Mouse (Mus musculus): ENCODE data around the gene Frmd7.

Gene Frmd7

GRCm38 (mm10) chrX:50942610-50943009 is at the start of gene Frmd7:
Frmd7 (minus strand) TSS chrX:50942710.
- DNase-seq (ENCODE audit: low read depth, low spot score): peak; percentile 7

GRCm38 (mm10) chrX:50991324-50991723 is 48.8 kb upstream of the Frmd7 start:
- no peak for DNase-seq (ENCODE audit: low read depth, low spot score)

DNA sequence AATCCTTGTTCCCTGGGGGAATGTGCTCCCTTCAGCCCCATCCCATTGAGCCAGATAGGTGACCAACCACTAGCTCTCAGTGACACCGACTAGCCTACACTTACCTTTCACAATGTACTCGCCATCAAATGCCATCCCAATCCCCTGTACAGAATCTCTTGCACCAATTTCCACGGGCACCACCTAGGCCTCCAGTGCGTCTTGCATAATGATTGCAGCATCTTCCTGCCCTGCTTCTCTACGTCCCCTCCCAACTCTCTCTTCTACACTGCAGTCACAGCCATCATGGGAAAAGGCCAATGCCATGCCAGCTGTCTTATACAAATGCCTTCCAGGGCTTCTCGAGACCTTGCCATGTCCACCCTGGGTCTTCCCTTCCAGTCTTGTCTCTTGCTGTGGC is 47.4 kb upstream of the Frmd7 start:
- DNase-seq (ENCODE audit: low read depth, low spot score): no peak

DNA sequence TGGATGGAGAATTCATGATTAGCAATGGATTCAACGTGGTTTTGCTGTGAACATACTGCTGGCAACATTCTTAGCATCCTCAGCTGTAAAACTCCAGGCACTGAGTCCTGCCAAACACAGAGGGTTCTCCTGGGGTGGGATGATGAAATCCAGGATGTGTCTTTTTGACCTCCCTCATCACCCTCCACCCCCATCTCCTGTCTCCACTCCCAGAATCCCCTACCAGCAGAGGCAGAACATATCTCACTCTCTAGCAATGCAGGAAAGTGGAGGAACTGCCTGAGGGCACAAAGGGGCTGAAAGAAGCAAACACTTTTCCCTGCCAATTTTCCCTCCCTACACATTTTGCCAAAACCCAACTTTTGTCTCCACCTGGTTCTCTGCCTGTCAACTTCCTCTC is 46.1 kb upstream of the Frmd7 start:
- no peak for DNase-seq (ENCODE audit: low read depth, low spot score)

DNA sequence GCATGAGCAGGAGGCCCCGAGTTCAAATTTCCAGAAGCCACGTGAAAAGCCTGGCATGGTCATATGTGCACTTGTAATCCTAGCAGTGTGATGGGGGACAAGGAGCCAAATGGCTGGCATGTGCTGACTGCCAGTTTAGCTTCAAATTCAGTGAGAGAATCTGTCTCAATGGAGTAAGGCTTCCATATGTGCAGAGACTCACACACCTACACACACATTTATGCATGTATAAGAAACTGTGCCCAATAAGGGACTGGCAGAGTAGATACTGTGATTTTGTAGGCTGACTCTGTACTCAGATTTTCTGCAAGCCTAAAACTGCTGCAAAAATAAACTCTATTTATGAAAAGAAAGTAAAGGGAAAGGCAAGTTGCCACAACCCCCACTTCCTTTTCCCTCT is 35.9 kb upstream of the Frmd7 start:
- peak; percentile 55 for DNase-seq (ENCODE audit: low read depth, low spot score)

- peak; percentile 4 for DNase-seq (ENCODE audit: low read depth, low spot score)
Measured at GRCm38 (mm10) chrX:50972145-50972544, 29.6 kb upstream of the Frmd7 start.

DNA sequence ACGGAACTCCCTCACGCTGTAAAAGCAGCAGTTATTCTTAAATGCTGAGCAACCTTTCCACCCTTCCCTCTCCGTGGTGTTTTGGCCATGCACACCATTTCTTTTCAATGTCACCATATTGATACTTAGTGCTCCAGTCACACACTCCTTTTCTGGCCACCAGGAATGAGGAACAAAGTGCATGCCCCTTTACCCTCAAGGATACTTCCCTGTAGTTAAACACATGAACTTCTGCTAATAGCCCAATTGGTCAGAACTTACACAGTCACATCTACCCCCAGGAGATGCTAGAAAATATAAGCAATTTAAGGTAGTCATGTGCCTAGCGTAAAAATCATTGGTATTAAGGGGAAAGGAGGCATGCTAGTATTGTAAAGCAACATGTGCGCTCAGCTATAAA is 27.4 kb upstream of the Frmd7 start:
- DNase-seq (ENCODE audit: low read depth, low spot score): no peak

DNA sequence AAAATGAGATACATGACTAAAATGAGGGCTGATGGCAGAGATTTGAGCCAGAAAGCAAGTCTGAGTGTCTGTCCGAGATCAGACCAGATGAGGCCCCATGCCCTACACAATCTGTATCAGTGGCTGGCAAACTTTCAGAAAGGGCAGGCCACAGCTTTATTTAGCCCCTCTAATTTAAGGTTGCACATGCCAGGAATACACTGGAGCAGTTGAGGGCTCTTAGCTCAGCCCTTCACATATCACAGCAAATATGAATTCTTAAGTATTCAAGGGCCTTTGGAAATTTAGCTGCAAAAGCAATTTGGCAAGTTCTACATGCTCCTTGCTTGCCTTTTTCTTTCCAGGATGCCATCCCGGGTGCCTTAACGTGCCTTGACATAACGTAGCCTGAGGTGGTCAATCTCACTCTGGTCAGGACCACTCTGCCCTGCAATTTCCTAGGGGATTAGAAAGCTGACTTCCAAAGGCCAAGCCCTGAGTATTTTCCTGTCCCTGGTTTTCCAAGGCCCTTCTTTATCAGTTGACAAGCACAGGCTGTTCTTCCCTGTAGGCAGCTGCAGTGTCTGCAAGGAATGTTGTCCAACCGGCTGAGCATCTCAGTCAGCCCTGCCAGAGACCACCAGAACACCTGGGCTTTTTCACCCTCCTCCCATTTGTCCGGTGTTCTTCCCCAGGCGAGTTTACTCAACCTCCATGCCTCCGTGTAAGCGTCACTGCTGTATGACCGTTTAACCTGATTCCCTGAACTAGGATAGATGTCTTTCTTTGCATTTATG is 25.8 kb upstream of the Frmd7 start:
- DNase-seq (ENCODE audit: low read depth, low spot score): peak; percentile 2

DNA sequence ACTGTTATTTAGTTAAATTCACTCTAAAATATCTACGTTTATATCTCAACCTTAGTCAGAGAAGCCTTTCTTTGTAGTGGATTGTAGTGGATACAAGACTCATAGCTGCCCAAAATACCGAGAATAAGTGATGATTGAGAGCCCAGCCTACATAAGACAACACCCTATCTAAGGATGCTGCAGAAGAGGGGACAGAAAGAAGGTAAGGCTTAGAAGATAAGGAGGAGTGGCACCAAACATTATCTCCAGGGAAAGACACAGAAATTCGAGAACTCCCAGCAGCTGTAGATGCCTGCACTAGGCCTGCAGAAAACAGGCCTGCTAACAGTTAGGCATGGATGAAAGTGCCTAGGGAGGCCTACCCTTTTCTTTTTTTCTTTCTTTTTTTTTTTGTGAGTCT is 22.6 kb upstream of the Frmd7 start:
- DNase-seq (ENCODE audit: low read depth, low spot score): no peak

DNA sequence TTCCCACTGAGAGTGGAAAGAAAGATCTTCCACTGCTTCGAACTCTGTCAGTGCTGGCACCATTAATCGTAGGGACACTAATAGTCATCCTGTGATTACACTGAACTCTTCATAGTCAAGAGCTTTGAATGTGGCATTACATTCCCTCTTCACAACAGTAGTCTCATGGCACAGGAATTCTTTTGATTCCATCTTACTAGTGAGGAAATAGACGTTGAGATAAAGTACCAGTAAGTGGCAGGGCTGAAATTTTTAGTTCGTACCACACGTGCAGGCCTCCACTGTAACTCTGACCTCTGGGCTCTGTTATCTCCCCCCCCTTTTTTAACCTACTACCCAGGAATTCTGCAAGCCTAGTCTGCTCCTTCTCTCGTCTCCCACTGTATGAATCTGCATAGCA is 20.4 kb upstream of the Frmd7 start:
- no peak for DNase-seq (ENCODE audit: low read depth, low spot score)

DNA sequence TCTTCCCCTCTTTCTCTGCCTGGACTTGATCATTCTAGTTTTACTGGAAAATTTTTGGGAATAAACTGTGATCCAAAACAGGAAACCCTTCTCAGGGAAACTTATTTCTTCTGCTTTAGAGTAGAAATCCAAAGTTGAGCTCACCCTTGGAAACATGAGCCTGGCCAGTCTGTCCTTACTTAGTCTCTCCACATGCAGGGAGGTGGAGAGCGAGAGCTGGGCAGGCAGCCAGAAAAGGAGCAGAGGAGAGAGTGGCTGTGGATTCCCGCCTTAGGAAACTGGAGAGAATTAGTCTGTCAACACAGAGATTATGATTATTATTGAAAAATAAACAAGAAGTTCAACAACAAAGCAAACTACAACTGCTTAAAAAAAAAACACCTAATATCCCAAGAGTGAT is 6.1 kb upstream of the Frmd7 start:
- no peak for DNase-seq (ENCODE audit: low read depth, low spot score)

DNA sequence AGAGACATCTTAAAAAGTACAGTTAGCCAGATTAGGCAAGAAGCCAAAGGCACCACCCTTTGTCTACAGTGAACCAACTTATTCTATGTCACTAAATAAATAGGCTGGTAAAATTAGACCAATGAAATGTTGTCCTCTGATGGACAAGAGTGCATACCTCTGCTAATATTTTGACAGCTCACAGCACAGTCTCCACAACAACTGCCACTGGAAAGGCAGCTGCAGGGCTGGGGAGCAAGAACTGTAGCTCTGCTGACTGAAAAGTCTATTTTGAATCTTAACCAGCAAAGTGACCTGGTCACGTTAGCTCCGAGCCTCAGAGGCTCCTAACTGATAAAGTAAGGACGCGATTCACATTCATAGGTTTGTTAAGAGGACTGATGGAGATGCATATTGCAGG is 5.6 kb upstream of the Frmd7 start:
- no peak for DNase-seq (ENCODE audit: low read depth, low spot score)

DNA sequence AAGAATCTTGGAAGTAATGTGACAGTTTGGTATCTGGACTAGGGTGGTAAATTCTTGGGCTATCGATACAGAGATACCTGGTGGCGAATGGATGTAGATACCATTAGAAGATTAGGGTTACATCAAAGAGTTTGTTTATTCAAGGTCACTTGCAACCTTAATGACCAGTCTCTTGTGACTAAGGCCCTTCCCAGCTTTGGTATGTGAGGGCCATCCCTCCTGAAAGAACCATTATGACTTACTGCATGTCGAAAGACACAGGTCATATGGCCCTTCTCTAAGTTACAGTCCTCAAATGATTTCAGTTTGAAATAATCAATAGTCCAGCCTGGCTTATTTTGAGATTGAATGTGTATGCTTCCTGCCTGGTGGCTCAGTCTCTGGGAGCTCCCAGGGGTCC is 5.4 kb downstream of the Frmd7 start:
- no peak for DNase-seq (ENCODE audit: low read depth, low spot score)

- no peak for DNase-seq (ENCODE audit: low read depth, low spot score)
Measured at GRCm38 (mm10) chrX:50930309-50930708, 12.2 kb downstream of the Frmd7 start.

GRCm38 (mm10) chrX:50926893-50927545 is 15.5 kb downstream of the Frmd7 start:
- no peak for DNase-seq (ENCODE audit: low read depth, low spot score)

DNA sequence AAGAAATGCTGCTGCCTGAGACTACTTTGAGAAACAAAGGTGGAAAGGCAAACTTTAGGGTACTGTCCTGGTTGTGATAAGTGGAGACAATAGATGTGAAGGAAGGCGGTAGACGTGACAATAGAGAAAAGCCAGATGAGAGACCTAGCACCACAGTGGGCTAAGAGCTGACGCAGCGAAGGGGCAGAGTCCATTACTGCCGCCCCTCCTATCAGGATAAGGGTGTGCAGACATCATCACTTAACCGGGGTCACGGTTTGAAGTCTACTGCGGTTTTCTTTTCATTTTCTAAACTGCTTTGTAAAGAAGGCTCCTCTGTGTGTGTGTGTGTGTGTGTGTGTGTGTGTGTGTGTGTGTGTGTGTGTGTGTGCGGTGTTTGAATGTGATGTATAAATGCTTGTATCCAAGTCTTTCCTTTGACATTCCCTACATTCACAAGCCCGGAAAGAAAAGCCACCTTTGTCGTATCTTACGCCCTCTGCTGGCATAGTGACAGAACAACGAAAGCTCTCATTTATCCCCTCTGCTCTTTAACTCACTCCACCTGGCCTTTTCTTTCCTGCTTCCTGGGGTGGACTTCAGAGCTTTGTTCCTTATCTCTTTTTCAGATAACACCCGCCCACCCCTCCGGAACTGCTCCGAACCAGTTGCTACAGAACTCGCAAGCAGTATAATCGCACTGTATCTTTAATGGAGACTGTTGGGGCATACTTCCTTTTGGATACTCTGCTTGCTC is 17.7 kb downstream of the Frmd7 start:
- peak; percentile 33 for DNase-seq (ENCODE audit: low read depth, low spot score)

DNA sequence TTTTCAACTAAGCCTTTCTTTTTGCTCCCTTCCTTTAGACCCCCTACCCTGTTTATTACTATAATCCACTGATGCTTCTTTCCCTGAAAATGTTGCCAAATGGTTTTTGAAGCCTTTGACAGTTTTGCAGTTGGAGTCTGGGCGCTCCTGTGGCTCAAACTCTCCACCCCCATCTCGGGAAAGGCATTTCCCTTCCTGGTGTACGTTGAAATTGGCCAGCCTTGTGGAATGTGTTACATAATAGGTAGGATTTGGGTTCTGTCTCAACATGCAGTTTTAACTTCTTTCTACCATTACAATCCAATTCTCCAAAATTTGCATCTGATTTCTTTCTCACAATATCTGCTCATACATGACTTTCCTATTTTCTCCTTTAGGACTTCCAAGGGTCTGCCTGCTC is 23.8 kb downstream of the Frmd7 start:
- peak; percentile 8 for DNase-seq (ENCODE audit: low read depth, low spot score)

DNA sequence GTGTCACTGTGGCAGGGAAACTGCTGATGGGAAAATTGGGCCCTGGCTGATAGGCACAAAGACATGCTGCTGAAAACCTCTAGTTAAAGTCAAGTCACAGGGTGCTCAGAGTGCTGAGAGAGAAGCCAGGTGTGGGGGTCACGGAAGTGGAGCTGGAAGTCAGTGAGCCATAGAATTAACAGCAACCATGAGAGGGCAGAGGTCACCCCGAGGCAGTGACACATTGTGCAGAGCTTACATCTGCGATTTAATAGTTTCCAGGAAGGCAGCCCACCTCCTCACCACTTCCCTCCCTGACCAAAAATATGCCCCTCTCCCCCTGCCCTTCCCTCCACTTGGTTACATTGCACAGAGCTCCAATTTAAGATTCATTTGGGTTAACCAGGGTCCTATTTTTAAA is 25.1 kb downstream of the Frmd7 start:
- peak; percentile 5 for DNase-seq (ENCODE audit: low read depth, low spot score)

- DNase-seq (ENCODE audit: low read depth, low spot score): no peak
Measured at GRCm38 (mm10) chrX:50909915-50910314, 32.6 kb downstream of the Frmd7 start.

- no peak for DNase-seq (ENCODE audit: low read depth, low spot score)
Measured at GRCm38 (mm10) chrX:50903497-50903896, 39.0 kb downstream of the Frmd7 start.

DNA sequence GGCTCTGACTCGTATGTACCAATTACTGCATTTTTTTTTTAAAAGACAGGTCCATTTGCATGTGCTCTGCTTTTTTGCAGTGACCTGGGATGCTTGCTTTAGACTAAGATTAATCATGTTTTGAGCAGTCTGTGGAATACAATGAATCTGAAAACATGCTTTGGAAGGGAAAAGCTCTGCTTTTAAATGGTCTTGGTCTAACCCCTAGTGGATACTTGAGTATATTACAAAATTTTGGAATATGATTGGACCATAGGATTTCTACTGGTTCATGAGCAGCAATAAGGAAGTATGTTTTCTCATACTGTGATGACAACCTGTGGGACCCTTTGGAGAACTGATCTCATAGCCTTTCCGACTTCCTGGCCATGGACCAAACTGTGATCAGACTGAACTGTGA is 54.5 kb downstream of the Frmd7 start:
- peak; percentile 4 for DNase-seq (ENCODE audit: low read depth, low spot score)

GRCm38 (mm10) chrX:50874246-50875002 is 68.1 kb downstream of the Frmd7 start:
- no peak for DNase-seq (ENCODE audit: low read depth, low spot score)
